Mouse (Mus musculus): ENCODE data around the gene Hoxa1.

Gene Hoxa1

GRCm38 (mm10) chr6:52159164-52159761, 1.1 kb upstream of the Hoxa1 start:
- no peak for DNase-seq (ENCODE audit: low read depth, low spot score)

- no peak for DNase-seq (ENCODE audit: low read depth, low spot score)
Measured at GRCm38 (mm10) chr6:52157466-52158275, 446 bp downstream of the Hoxa1 start.

DNA sequence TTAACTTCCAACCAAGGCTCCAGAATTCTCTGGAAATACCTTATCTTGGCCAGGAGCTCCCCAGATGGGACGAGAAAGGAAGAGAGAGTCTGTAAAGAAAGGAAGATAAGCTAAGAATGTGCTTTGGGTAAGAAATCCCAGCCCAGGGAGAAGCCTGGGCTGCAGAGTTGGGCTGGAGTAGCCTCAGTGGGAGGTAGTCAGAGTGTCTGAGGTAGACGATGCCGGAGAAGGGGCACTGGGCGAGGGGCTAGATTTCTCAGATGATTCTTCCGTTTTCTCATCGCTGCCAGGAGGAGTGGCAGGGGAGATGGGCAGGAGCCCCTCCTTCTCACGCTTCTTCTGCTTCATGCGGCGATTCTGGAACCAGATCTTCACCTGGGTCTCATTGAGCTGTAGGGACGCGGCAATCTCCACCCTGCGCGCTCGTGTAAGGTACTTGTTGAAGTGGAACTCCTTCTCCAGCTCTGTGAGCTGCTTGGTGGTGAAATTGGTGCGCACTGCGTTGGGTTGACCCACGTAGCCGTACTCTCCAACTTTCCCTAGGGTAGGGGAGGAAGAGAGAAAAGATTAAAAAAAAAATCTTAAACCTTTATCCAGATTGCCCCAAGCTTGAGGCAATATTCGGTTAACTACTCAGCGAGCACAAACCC, 1.4 kb downstream of the Hoxa1 start:
- no peak for DNase-seq (ENCODE audit: low read depth, low spot score)

DNA sequence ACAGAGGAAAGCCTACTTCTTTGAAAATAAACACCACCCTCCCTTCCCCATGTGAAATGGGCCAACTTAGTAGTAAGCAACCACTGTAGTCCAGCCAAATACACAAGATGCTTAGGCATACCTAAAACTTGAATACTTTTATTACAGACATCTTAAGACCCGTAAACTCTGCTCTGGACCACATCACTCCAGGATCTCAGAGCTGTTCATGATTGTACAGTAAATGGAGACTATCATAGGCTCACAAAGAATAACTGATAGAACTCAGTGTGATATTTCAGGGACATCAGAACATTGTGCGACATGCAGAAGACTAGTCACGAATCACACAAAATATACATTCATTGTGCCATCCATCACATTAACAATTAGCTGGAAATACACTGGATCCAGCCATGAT, 2.6 kb downstream of the Hoxa1 start:
- DNase-seq (ENCODE audit: low read depth, low spot score) = no peak

DNA sequence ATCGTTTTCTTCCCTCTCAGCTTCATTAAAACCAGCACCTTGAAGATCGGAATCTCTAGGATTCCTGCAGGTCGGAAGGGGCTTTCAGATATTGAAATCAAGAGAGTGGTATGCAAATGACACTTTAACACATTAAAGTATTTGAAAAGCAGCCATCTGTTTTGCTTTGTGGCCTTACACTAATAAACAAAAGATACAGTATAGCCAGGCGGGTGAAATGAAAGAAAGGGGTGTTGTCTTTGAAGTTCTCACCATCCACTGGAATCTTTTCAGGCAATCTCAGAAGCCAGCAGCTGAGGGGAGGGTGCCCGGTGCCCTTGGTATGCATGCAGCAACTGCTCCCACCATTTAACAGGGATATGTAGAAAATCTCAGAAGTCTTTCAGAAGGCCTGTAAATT, 4.1 kb downstream of the Hoxa1 start:
- no peak for DNase-seq (ENCODE audit: low read depth, low spot score)

- DNase-seq (ENCODE audit: low read depth, low spot score) = no peak
Measured at GRCm38 (mm10) chr6:52153270-52153669, 4.8 kb downstream of the Hoxa1 start.

DNA sequence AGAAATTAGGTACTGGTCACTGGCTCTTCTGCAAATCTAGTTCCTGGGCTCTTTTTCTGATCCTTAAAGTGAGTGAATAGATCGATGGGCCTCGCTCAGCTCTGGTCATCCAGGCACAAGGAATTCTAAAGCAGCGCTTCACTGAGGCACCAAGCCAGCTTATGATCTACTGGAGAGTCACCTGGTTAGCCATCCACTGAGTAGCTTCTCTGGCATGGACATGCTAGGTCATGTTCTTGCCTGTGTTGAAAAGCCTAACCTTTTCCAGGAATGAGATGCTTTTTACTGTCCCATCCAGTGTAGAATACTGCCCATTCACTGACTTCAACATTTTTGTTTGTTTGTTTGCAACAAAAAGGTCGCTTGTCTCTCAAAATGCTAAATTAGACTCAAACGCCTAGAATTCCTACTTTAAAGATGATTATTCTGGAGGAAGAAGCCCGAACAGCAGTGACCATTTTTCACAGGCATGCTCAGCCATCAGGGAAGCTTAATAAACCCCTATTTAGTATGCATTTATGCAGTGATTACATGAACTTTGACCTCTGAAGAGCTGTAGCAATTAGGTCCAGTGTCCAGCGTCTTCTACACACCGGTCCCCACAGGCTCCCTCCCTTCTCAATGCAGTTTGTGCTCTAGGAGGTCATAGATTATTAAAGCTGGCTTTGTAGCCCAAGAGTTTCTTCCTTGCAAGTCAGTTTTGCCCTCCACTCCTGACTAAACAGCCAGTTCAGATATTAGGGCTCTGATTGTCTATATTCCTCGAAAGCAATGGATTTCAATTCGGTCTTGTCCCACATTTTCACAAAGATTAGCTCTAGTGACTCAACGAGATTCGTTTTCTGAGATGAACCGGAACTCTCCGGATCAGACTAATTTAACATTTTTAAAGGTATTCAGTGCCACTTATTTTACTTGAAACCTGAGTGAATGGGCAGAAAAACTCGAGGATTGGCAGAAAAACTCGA, 5.6 kb downstream of the Hoxa1 start:
- DNase-seq (ENCODE audit: low read depth, low spot score) = no peak

DNA sequence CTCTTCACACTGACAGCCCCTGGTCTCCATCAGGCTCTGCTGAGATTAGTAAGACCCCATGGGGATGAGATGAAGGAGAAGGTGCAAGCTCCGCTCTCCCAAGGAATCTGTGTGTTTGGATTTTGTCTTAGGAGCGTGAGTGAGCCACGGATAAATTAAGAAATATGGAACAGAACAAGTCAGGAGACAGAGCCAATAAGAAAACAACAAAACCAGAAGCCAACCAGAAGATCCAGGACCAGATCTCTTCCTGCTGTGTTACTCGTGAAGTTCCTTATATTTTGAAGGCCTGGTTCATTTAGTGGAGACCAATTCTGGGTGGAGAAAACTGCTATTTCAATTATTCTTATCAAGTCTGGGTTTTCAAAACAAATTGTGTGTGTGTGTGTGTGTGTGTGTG, 6.5 kb downstream of the Hoxa1 start:
- no peak for DNase-seq (ENCODE audit: low read depth, low spot score)

DNA sequence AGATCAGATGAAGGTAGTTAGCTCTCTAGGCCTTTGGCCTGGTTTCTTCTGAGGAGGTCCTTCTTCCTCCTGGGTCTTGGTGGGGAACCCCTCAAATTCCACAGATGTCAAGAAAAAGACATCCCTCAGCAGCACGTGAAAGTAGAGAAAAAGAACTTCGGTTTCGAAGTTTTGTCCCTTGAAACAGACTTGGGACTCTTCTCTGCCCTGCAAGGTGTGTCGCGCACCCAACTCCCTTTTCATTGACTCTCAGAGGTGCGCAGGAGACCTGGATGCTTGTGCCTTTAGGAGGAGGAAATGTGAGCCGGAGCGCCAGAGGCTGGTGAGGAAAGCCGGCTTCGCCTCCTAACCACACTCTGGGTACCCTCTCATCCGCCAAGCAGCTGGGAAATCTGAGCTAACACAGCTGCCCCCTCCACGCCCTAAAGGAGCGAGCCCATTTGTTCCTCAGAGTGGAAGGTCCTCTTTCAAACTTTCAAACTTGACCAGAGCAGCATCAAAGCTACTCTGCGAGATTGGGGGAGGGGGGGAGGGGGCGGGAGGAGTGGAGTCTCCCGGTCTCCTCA, 7.6 kb downstream of the Hoxa1 start:
- DNase-seq (ENCODE audit: low read depth, low spot score) = no peak

GRCm38 (mm10) chr6:52139115-52139514, 19.0 kb downstream of the Hoxa1 start:
- DNase-seq (ENCODE audit: low read depth, low spot score) = no peak

- DNase-seq (ENCODE audit: low read depth, low spot score) = no peak
Measured at GRCm38 (mm10) chr6:52138576-52138975, 19.5 kb downstream of the Hoxa1 start.

DNA sequence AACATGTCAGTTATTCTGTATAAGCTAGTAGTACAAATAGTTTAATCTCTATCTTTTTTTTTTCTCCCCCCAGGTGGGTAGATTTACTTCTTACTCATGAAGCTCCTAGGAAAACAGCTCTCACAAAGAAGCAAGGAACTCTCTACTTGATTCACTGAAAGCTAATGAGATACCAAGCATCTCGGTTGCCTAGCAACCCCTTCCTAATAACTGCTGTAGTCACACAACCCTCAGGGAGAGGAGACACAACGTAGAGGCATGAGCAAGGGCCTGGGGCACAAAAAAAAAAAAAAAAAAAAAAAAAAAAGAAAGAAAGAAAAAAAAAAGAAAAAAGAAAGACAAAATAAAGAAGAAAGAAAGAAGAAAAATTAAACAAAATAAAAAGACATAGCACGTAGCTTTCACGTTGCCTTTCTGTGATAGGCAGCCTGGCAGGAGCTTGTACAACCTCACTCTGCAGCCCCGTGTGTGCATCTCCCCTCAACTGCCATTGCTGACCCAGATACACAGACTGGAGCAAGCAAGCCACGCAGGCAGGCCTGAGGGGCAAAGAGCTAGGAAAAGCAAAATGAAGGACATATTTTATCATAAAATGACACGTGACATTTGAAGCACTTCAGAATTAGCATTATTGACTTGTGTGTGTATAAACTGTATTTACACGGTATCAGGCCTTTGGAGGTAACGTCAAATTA, 20.1 kb downstream of the Hoxa1 start:
- DNase-seq (ENCODE audit: low read depth, low spot score) = no peak

DNA sequence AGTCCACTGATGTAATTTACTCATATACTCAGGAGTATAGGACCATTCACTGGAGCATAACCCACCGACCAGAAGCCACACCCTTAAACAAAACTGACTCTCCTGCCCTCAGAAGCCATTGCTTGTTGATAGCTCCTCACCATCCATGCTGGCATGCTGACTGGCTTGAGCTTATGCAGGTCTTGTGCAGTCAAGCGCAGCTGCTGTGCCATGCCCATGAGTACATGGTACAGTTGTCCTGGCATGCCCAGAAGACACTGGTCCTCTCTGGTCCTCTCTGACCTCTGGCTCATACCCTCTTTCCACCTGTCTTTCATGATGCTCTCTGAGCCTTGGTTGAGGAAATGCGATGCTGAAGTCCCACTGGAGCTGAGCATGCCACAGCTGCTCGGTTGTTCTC, 34.4 kb downstream of the Hoxa1 start:
- no peak for DNase-seq (ENCODE audit: low read depth, low spot score)

DNA sequence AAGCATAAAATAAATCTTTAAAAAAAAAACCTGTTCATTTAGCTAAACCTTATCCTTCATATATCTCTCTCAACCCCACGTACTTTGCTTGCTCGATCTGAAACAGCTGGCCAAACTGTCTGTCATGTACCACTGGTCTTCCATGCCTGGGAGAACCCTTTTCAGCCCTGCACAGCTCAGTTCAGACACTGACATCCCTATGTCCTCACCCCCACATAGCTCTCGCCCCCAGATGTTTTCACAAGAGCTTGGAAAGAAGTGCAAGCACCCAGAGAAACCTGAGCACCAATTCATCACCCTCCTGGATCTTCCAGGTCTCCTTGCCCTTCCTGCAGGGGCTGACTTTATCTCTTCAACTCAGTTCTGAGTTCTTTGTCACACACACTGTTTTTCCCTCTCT, 36.9 kb downstream of the Hoxa1 start:
- DNase-seq (ENCODE audit: low read depth, low spot score) = no peak

DNA sequence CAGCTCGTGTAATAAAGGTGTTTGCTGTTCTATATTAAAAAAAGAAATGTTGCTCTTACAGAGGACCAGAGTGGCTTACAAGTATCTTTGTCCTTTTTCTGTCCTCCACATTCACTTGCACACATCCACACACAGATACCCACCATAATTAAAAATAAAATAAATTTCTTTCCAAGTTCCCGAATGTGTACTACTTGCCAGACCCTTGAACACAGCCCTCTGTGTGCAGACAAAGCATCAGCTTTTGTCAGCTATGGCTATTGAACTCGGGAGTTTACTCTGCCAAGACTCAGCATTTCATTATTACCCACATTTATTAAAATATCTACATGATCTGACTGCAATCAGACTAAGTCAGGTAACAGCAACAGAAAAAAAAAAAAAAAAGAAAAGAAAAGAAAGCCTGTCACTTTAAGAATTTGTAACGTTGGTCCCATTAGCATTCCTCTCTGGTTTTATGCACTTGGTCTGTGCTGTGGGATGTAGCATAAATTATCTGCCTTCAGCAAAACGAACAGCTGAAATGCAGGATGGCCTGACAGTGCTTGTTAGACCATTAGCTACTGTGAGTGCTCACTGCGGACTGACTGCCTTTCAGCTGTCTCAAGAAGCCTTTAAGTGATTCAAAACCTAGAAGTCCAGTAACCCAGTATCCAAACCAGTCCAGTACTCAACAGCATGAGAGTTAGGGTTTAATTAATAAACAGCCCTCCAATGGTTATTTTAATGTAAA, 39.0 kb downstream of the Hoxa1 start:
- no peak for DNase-seq (ENCODE audit: low read depth, low spot score)

GRCm38 (mm10) chr6:52115899-52116298, 42.2 kb downstream of the Hoxa1 start:
- DNase-seq (ENCODE audit: low read depth, low spot score) = no peak

DNA sequence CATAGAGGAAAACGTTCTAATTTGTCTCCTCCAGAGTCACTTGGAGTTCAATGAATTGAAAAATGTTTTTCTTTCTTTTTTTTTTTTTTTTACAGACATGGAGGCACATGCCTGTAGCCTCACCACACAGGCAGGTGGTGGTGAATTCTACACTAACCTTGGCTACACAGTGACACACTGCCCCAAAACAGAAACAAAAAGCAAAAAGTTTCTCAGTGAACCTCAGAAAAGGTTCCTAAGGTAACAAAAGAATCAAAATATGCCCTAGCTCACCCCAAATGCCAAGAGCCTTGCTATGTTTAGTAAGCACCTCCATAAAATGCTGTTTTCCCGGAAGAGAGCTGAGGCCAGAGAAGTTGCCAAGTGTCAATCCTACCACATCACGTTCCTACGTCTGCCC, 46.3 kb downstream of the Hoxa1 start:
- no peak for DNase-seq (ENCODE audit: low read depth, low spot score)

DNA sequence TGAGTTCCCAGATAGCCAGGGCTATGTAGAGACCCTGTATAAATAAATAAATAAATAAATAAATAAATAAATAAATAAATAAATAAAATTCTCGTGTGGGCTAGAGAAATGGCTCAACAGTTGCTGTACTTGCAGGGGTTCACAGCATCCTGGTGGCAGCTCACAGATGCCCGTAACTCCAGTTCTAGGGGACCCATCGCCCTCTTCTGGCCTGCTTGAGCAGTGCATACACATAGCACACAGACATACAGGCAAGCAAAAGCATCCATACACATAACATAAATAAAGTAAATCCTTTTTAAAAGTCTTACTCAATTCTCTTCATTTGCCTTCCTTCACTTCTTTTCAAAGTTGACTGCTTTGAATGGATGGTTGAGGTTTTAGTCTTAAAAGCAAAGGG, 50.7 kb downstream of the Hoxa1 start:
- no peak for DNase-seq (ENCODE audit: low read depth, low spot score)

- DNase-seq (ENCODE audit: low read depth, low spot score) = no peak
Measured at GRCm38 (mm10) chr6:52106716-52107115, 51.4 kb downstream of the Hoxa1 start.

- DNase-seq (ENCODE audit: low read depth, low spot score) = no peak
Measured at GRCm38 (mm10) chr6:52106178-52106577, 51.9 kb downstream of the Hoxa1 start.

Measured in WW6 (cell line).